Mouse (Mus musculus): Measurements from ENCODE around the gene Abcc10.

Gene Abcc10

DNA sequence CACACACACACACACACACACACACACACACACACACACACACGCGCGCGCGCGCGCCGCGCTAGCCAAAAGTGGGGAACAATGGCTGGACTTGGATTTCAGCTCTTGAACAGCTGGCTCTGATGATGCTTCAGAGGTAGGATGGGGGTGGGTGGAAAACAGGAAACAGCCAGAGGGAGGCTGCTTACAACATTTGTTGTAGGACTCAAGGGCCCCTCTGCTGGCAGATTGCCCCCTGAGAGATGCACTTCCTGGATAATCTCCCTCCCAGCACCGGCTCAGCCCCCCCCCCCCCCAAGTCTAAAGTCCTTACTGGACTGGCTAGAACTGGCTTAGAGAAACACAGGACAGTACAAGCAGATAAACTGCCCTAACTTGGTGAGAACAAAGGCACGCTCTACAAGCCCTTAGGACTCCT, 40.5 kb downstream of the Abcc10 start:
- no peak for DNase-seq (ENCODE audit: low read depth, low spot score)

- DNase-seq (ENCODE audit: low read depth, low spot score): no peak
These were observed 42.7 kb downstream of the Abcc10 start for GRCm38 (mm10) chr17:46285407-46285806.

- DNase-seq (ENCODE audit: low read depth, low spot score): no peak
These were observed 43.5 kb downstream of the Abcc10 start for GRCm38 (mm10) chr17:46284653-46285052.

DNA sequence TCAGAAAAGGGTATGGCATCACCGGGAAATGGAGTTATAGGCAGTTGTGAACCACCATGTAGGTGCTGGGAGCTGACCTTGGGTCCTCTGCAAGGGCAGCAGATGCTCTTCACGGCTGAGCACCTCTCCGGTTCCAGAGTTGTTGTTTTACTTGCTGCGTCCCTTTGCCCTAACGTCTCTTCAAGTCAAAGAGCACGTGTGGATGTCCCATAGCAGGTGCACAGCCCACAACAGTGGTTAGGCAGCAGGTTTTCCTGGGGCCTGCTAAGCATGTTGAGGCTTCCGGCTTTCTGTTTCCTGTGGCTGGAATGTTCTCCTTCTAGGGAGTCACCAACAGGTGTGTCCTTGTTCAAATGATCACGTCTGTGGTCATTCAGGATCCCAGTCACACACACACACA, 44.2 kb downstream of the Abcc10 start:
- no peak for DNase-seq (ENCODE audit: low read depth, low spot score)

- DNase-seq (ENCODE audit: low read depth, low spot score): no peak
These were observed 45.0 kb downstream of the Abcc10 start for GRCm38 (mm10) chr17:46283140-46283539.

DNA sequence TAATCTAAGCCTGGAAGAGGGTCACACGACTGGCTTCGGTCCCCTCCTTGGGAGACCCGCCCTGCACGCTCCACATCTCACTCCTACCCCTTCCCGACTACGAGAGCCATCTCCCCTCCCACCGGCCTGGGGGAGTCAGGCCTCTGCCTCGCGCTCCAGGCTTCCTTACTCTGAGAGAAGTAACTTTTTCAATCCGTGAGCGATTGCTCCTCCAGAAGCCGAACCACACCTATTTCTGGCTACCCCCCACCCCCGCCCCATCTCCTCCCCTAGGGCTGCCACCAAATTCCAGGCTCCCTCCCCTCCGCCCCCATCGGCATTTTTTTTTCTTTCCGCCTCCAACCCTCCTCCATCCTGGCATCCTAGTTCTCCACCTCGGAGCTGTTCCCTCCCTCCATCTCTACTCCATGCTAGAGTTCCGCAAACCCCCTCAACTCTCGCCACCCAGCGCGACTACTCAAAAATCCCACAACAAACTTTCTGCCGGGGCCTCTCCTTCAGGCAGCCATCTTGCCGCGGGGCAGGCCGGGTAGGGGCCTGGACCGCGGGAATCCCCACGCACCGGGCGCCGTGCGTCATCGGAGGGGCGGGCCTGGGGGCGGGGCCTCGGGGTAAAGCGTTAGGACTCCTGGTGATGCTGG, 45.5 kb downstream of the Abcc10 start, which contains the start of gene Tjap1:
TSS of gene Tjap1 (minus strand) at position 544 of the 641 bp plus-strand sequence.
- DNase-seq (ENCODE audit: low read depth, low spot score): peak; percentile 85

GRCm38 (mm10) chr17:46278011-46278765, 50.0 kb downstream of the Abcc10 start:
- DNase-seq (ENCODE audit: low read depth, low spot score): no peak

DNA sequence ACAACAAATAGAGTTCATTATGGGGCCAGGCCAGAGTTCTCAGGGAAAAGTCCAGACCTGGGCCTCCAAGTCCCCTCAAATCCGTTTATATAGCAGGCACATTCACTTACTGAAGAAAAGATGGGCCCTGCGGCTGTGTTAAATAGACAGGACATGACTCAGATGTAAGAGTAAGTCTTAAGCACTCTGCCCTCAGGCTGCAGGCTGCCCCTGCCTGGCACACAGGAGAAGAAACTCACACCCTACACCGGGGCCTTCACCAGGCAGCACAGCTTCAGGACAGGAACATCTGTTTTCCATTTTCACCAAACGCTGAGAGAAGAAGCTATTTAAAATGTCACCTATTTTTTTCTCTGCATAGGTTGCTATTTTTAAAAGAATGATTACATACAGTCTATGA, 50.6 kb downstream of the Abcc10 start:
- no peak for DNase-seq (ENCODE audit: low read depth, low spot score)

- DNase-seq (ENCODE audit: low read depth, low spot score): no peak
These were observed 52.6 kb downstream of the Abcc10 start for GRCm38 (mm10) chr17:46275506-46275905.

- no peak for DNase-seq (ENCODE audit: low read depth, low spot score)
These were observed 53.1 kb downstream of the Abcc10 start for GRCm38 (mm10) chr17:46275034-46275433.

DNA sequence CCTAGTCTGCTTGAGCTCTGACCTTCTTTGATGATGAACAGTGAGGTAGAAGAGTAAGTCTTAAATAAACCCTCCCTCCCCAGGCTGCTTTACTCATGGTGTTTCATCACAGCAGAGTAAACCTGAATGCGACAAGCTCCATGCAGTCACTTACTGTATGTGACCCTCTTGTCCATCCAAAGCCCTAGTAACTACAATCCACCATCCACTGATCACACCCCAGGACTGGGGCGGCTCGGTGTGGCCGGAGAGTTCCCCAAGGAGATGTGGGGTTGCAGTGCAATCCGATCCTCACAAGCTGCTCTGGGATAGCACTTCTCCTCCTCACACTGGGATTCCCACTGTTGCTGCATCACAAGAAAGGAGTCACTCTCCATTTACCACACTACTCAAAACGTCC, 53.7 kb downstream of the Abcc10 start:
- no peak for DNase-seq (ENCODE audit: low read depth, low spot score)

DNA sequence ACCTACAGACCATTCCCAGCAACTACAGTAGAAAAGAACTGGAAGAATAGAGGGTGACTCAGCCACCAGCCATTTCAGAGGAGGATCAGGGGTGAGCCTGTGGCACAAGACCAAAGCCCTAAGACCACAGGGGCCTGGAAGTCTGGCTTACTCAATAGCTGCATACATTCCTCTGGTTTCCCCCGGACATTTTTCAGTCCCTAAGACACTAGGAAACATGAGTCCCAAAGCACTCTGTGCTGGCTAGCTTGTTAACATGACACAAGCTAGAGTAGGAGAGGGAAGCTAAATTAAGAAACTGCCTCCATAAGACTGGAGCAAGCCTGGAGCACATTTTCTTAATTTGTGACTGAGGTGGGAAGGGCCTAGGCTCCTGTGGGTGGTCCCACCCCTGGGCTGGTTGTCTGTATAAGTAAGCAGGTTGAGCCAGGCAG, 54.3 kb downstream of the Abcc10 start:
- no peak for DNase-seq (ENCODE audit: low read depth, low spot score)

GRCm38 (mm10) chr17:46272675-46273074, 55.5 kb downstream of the Abcc10 start:
- DNase-seq (ENCODE audit: low read depth, low spot score): no peak

GRCm38 (mm10) chr17:46272058-46272457, 56.1 kb downstream of the Abcc10 start:
- no peak for DNase-seq (ENCODE audit: low read depth, low spot score)

GRCm38 (mm10) chr17:46269771-46270534, 58.2 kb downstream of the Abcc10 start:
- no peak for DNase-seq (ENCODE audit: low read depth, low spot score)

DNA sequence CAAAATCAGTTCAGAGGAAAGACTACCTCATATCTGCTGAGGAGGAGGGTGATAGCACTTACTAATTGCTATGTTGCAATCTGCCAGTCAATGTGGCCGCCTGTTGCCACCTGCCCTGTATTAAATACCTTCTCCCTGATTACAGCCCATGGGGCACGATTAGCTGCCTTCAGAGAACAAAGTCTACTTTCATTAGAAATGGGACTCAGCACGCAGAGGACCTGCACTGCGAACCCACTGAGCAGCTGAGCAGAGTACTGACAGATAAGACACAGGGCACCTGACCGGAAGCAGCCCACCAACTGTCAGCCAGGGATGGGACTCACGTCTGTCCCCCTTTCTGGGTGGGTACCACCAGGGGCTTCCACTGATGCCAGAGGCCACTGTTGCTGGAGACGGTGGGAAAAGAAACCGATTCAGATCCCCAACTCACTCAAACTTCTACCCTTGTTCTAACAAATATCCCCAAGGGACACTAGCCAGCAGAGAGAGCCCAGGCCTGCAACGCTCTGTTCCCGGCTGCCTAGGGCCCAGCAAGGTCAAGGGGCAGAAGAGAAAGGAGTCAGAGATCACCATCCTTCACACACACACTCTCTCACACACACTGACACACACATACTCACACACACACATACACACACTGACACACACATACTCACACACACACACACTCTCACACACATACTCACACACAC, 60.0 kb downstream of the Abcc10 start:
- DNase-seq (ENCODE audit: low read depth, low spot score): no peak

DNA sequence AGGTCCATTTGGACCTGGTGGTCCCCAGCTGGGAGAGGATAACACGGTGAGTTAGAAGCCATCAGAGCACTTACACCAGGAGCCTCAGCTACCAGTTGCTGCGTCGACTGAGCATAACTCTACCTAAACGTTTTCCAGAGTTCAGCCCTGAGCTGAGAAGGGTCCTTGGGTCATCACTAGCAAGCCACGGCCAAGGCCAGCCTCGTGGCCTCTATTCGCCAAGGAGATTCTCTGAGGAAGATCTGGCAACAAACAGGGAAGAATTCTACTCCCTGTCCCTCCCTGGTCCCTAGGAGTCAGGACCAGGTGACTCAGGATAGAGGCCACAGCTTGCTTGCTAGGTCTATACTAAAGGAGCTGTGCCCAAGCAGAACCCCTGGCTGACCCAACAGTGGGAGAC, 60.6 kb downstream of the Abcc10 start:
- no peak for DNase-seq (ENCODE audit: low read depth, low spot score)

GRCm38 (mm10) chr17:46266986-46267385, 61.2 kb downstream of the Abcc10 start:
- no peak for DNase-seq (ENCODE audit: low read depth, low spot score)

- DNase-seq (ENCODE audit: low read depth, low spot score): peak; percentile 62
These were observed 62.1 kb downstream of the Abcc10 start for GRCm38 (mm10) chr17:46265918-46266618.

- DNase-seq (ENCODE audit: low read depth, low spot score): no peak
These were observed 62.6 kb downstream of the Abcc10 start for GRCm38 (mm10) chr17:46265502-46265901.

DNA sequence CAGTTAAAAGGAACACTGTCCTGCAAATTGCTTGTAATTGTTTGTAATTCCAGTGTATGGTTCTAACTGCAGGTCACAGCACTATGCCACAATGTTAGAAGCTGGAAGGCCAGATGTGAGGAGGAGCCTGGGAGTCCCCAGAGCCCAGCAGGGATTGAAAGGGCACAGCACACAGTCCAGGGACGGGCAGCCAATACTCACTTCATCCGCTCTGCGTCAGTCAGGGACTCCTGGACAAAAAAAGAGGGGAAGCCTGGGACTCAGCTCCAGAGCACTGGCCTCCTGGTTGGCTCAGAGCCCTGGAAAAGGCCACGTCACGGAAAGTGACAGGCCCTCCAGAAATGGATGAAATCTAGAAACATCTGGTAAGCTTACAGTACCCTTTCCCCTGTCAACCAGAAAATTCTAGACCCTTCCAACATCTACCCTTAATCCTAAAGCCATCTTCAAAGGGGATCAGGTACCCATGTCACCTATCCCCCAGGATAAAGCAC, 65.9 kb downstream of the Abcc10 start:
- DNase-seq (ENCODE audit: low read depth, low spot score): no peak
